Mouse (Mus musculus): ENCODE measurements around the gene Kctd5. TPM values are rescaled to one million over a fixed set of nuclear protein-coding genes. Genes with fewer than 3 reads are reported as not detected.

Kctd5 gene
- polyA plus RNA-seq (2017; shearing (Covaris generic)), result 29.6 TPM

GRCm38 (mm10) chr17:24072919-24073696 lies at the start of gene Kctd5:
Kctd5 (minus strand) TSS chr17:24073485.

GRCm38 (mm10) chr17:24037844-24038243 lies 35.4 kb downstream of the Kctd5 start, which contains the start of gene Prss27:
Prss27 (plus strand) TSS chr17:24038144.

GRCm38 (mm10) chr17:23997901-23998300 lies 75.4 kb downstream of the Kctd5 start, which contains the start of gene Prss22:
Prss22 (minus strand) TSS chr17:23998100.

Other genes with a start within 250 kb of the Kctd5 start
- 324 TPM for gene Elob, start 244.3 kb downstream of the Kctd5 start, polyA plus RNA-seq (2017; shearing (Covaris generic))
- gene Prss33, start 237.4 kb downstream of the Kctd5 start, polyA plus RNA-seq (2017; shearing (Covaris generic)), result not detected
- gene Prss32, start 229.6 kb downstream of the Kctd5 start, polyA plus RNA-seq (2017; shearing (Covaris generic)), result not detected
- not detected for gene Prss41, start 229.3 kb downstream of the Kctd5 start, polyA plus RNA-seq (2017; shearing (Covaris generic))
- not detected for gene Prss21, start 205.4 kb downstream of the Kctd5 start, polyA plus RNA-seq (2017; shearing (Covaris generic))
- not detected for gene Dcpp1, start 192.6 kb downstream of the Kctd5 start, polyA plus RNA-seq (2017; shearing (Covaris generic))
- gene Dcpp2, start 192.6 kb downstream of the Kctd5 start, polyA plus RNA-seq (2017; shearing (Covaris generic)), result not detected
- not detected for gene Dcpp3, start 156.0 kb downstream of the Kctd5 start, polyA plus RNA-seq (2017; shearing (Covaris generic))
- not detected for gene Sbp, start 131.8 kb downstream of the Kctd5 start, polyA plus RNA-seq (2017; shearing (Covaris generic))
- not detected for gene Sbpl, start 118.2 kb downstream of the Kctd5 start, polyA plus RNA-seq (2017; shearing (Covaris generic))
- gene Prss30, start 92.9 kb downstream of the Kctd5 start, polyA plus RNA-seq (2017; shearing (Covaris generic)), result not detected
- not detected for gene Prss22, start 75.4 kb downstream of the Kctd5 start, polyA plus RNA-seq (2017; shearing (Covaris generic))
- gene Prss27, start 35.3 kb downstream of the Kctd5 start, polyA plus RNA-seq (2017; shearing (Covaris generic)), result 0.27 TPM
- 73.3 TPM for gene Pdpk1, start 77.4 kb upstream of the Kctd5 start, polyA plus RNA-seq (2017; shearing (Covaris generic))
- gene Amdhd2, start 90.3 kb upstream of the Kctd5 start, polyA plus RNA-seq (2017; shearing (Covaris generic)), result 17.7 TPM
- 426 TPM for gene Atp6v0c, start 96.2 kb upstream of the Kctd5 start, polyA plus RNA-seq (2017; shearing (Covaris generic))
- 0.53 TPM for gene Tbc1d24, start 132.1 kb upstream of the Kctd5 start, polyA plus RNA-seq (2017; shearing (Covaris generic))
- 0.14 TPM for gene Ntn3, start 136.0 kb upstream of the Kctd5 start, polyA plus RNA-seq (2017; shearing (Covaris generic))
- gene Tedc2, start 147.4 kb upstream of the Kctd5 start, polyA plus RNA-seq (2017; shearing (Covaris generic)), result 1.1 TPM
- 1.9 TPM for gene Ccnf, start 178.0 kb upstream of the Kctd5 start, polyA plus RNA-seq (2017; shearing (Covaris generic))

All from naive thymus-derived CD4-positive, alpha-beta T cell, adult 5 months (primary cell).